Mouse (Mus musculus) bone marrow macrophage, adult 2 months (primary cell): ENCODE results near the gene Cdc37l1. TPM values are rescaled to one million over a fixed set of nuclear protein-coding genes. Genes with fewer than 3 reads are reported as not detected.
"Not testable (repeated sequence)": the region's sequence is repeated elsewhere in the genome, so short reads cannot be mapped to it uniquely, and the experiment has no call there.

Experiments used
- H3K27ac ChIP-seq: 2 replicates; pipeline ENCODE4 v1.5.1; 2012; ENCODE audit warnings: low read depth, low read length; ENCODE audit not compliant: insufficient read depth
- H3K4me1 ChIP-seq: 2 replicates; pipeline ENCODE4 v1.6.1; 2012; ENCODE audit warnings: low read length; ENCODE audit not compliant: control insufficient read depth, insufficient read depth
- H3K4me3 ChIP-seq: 2 replicates; pipeline ENCODE4 v1.5.1; 2012; ENCODE audit warnings: mild to moderate bottlenecking, low read length, moderate library complexity; ENCODE audit not compliant: insufficient read depth
- CTCF ChIP-seq: IDR thresholded peaks from 2 replicates; pipeline ENCODE4 v1.5.1; 2012; ENCODE audit warnings: low read depth, mild to moderate bottlenecking, low read length, moderate library complexity
- POLR2A ChIP-seq: IDR thresholded peaks from 2 replicates; pipeline ENCODE4 v1.6.1; 2012; ENCODE audit warnings: mild to moderate bottlenecking, low read depth, low read length, borderline replicate concordance
- polyA plus RNA-seq: library from polyadenylated mRNA; stranded (reverse); fragments of >200 nt; gene quantifications from 2 replicates; pipeline ENCODE4 v1.2.4, GENCODE M21; 2012; ENCODE audit not compliant: missing spikeins, insufficient read depth, insufficient read length

Gene Cdc37l1
- polyA plus RNA-seq, 1 experiment = 30.6 TPM

DNA sequence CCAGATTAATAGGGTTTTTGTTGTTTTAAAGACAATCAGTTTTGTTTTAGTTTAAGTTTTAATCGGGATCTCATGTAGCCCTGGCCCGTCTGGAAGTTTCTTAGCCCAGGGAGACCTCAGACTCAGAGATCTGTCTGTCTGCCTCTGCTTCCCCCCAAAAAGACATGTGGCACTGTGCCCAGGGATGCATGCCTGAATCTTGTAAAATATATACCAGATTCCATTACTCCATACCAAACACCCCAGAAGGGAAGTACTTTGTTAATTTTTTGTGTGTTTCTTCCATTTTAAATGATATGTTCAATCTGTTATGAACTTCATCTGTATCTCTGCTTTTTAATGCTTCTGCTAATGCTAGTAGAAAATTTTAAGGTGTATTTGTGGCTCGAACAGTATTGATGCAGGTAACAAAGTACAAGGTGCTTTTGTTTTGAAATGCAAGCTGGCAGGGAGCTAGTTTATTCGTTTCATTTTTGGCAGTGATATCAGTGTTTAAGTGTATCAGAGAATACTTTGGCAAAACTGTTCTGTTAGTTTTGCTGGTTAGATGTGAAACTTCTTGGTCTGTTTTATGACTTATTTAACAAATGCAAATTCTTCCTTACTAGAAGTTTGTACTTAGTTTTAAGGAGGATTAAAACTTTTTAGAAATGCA, 8.0 kb downstream of the Cdc37l1 start:
- no peak for TF ChIP-seq CTCF
- no peak for TF ChIP-seq POLR2A
- Histone ChIP-seq H3K4me3 (no peak overlapping the region), H3K4me1 (no peaks in the 10 kb centered on the region), H3K27ac (no peak overlapping the region)

DNA sequence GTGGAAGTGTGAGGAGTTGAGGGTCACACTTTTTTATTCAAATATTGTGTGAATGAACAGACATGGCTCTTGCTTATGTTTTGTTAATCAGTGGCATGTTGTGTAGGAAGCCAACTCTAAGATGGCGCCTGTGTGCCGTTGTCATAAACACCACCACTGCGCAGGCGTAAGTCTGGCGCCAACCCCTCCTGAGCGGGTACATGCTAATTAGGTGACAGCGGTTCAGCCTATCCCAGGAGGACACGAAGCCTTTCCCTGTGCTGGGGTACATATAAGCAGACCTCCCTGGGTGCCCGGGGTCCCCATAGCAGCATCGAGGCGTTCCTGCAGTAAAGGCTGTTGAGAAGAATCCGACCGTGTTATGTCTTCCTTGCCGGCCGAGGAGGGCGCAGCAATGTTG, 10.2 kb downstream of the Cdc37l1 start:
- not testable (repeated sequence) for H3K27ac ChIP-seq, H3K4me3 ChIP-seq, H3K4me1 ChIP-seq

DNA sequence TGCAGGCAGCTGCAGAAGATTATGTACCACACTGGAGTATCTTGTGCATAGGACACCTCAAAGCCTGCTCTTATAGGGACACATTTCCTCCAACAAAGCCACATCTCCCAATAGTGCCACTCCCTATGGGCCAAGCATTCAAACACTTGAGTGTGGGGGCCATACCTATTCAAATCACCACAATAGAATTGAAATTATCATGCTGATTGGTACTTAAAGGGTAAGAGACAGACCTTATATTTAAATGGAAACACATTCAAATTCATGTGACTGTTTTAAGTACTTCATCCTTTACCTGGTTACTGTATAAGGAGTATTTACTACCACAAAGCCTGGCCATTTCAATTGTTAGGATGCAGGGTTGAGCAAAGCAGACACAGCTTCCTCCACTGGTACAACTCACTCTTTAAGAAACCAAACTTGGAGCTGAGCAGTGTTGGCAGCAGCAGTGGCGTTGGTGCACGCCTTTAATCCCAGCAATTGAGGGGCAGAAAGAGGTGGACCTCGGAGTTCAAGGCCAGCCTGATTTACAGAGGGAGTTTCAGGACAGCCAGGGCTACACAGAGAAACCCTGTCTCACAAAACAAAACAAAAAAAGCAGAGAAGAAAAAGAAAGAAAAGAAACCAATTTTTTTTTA, 18.0 kb downstream of the Cdc37l1 start:
- TF ChIP-seq POLR2A (no peak), CTCF (no peak)
- Histone ChIP-seq H3K4me3 (no peak overlapping the region), H3K27ac (no peak overlapping the region), H3K4me1 (no peaks in the 10 kb centered on the region)

DNA sequence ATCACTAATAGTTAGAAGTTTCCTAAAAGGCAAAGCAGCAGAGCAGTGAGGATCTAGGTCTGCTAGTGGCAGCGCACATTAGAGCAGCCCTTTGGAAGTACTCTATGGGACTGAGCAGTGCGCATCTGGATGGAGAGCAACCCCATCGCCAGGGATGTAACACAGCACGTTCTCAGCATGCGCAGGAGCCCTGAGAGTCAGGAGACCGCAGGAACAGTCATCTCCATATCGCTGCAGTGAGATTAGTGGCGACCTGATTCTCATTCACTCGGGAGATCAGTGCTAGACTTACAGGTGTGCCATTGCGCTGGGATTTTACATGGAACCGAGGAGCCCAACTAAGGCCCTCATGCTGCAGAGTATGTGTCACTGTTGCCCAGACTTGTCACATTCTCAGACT, 18.9 kb downstream of the Cdc37l1 start:
- no peak overlapping the region for H3K4me3 ChIP-seq
- H3K4me1 ChIP-seq = no peaks in the 10 kb centered on the region
- H3K27ac ChIP-seq = no peak overlapping the region
- TF ChIP-seq POLR2A = no peak
- no peak for TF ChIP-seq CTCF

DNA sequence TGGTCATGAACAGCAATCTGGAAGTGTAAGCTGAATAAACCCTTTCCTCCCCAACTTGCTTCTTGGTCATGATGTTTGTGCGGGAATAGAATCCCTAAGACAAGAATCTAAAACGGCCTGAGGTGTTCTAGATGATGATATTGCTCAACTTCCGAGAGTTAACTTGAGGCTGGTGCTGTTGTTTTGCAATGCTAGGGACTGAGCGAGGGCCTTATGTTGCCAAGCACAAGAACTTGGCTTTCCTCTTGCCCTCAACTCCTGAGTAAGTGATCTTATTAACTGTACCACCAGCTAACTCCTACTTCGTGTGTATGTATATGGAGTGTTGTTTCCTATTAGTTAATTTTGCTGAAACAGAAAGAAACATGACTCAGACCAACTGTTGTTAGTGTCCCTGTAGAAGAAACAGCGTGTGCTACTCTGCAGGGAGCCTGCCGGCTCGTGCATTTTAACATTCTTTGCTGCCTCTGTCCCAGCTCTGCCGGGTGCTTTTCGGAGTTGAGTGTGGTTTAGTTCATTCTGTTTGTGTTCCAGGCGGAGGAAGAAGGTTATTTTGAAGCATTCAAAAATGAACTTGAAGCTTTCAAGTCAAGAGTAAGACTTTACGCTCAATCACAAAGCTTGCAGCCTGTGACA, 21.3 kb downstream of the Cdc37l1 start:
- Histone ChIP-seq H3K27ac (no peak overlapping the region), H3K4me3 (no peak overlapping the region)
- TF ChIP-seq POLR2A (no peak), CTCF (no peak)

DNA sequence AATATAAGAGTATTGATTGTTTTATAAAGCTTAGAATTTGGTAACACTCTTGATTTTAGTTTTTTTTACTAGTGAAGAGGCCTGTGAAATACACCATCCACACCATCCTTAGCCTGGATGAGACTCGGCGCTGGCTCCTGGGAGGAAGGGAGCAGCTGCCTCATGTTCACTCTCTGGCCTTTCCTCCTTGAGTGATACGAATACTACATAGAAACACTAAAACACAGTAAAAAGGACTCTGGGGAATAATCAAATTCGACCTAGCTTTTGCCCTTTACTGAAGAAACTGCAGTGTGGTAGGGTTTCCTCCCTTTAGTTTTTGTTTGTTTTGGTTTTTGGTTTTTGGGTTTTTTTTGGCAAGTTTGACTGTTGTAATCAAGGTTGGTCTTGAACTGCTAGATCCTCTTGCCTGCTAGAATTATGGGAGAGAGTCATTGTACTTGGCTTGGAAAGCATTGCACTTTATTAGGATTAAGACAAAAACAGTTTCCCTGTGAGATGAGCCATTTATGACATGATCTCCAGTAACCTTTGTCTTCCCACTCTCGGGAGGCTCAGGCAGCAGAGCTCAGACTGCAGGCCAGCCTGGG, 24.4 kb downstream of the Cdc37l1 start:
- no peak overlapping the region for H3K4me3 ChIP-seq
- TF ChIP-seq CTCF (no peak), POLR2A (no peak)
- H3K27ac ChIP-seq = no peak overlapping the region

More for the DNA sequence above, 21.3 kb downstream of the Cdc37l1 start:
- H3K4me1 ChIP-seq = no peaks in the 10 kb centered on the region

DNA sequence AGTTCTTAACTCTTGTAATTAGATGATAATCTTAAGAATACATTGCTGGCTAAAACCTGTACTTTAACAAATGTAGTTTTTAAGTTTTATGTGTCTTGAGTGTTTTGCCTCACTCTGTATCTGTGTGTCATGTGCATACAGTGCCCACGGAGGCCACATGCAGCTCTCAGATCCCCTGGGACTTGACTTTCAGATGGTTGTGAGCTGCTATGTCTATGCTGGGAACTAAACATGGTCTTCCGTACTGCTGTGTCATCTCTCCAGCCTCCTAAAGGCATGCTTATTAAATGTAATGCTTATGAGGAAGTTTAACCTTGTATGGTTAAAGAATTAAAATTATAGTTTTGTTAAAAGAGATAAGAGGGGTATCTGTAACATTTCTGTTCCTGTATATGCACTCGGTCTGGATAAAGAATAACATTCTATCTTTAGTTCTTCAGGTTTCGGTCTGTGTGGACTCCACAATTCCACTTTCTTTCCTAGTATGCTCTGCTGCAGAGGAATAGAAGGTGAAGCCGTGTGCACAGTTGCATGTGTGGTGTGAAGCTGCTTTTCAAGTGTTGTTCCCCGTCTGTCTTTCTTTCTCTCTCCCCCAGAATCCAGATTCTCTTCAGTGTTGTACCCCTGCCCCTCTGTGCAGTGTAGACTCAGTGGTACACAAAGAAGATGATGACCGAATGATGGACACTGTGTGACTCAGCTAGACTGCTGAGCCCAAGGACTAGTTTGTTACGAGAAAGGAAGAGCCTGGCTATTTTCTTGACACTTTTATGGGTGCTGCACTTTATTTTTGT, 25.5 kb downstream of the Cdc37l1 start:
- Histone ChIP-seq H3K27ac (no peak overlapping the region), H3K4me1 (no peaks in the 10 kb centered on the region), H3K4me3 (no peak overlapping the region)
- TF ChIP-seq CTCF (no peak), POLR2A (no peak)

More for the DNA sequence above, 24.4 kb downstream of the Cdc37l1 start:
- H3K4me1 ChIP-seq = no peaks in the 10 kb centered on the region

DNA sequence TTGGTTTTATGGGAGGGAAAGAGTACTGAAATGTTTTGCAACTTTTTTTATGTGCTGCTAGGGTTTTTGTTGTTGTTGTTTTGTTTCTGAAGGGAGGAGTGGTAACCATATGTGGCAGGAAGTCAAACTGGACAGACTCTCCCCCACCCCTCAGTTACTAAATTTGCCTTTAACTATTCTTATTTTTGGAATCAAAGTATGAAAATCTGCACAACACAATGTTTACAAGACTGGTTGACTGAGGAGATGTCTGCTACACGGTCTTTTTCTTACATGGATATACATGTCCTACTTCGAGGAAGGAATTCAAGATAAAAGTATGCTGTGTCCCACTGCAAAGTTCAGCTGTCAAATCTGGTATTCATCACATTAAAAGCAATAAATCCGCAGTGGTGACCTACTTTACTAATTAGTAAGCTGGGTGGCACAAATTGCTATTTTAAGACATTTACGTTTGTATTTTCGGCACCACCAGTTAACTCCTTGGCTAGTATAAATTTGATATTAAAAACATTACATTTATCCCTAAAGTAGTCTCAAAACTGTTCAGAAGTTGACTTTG, 26.1 kb downstream of the Cdc37l1 start:
- Histone ChIP-seq H3K4me3 (no peak overlapping the region), H3K27ac (no peak overlapping the region), H3K4me1 (no peaks in the 10 kb centered on the region)
- TF ChIP-seq POLR2A (no peak), CTCF (no peak)

DNA sequence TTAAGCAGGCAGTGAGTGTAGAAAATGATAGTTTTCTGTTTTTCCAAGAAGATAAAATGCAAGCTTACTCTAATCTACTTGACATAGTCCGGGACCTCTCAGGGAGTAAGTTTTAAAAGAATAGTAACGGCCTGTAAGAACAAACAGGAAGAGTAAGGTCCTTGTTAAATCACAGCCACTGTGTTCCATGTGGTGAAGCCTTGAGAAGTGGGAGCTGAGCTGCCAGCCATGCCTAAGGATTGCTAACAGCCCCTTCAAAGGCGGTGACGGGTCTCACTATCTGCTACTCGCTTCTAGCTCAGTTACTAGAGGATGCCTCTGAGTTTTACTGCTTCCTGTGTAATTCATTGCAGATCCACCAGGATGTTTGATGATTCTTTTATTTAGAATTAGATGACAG, 26.6 kb downstream of the Cdc37l1 start:
- Histone ChIP-seq H3K4me3 (no peak overlapping the region), H3K27ac (no peak overlapping the region), H3K4me1 (no peaks in the 10 kb centered on the region)
- TF ChIP-seq CTCF (no peak), POLR2A (no peak)
